Mouse (Mus musculus) hindbrain, embryonic 12.5 days (tissue): ENCODE results near the gene Gm42688. TPM values are rescaled to one million over a fixed set of nuclear protein-coding genes. Genes with fewer than 3 reads are reported as not detected.
A peak's percentile ranks its signal among the peaks of the same experiment; 100 is the strongest.

Experiments
- ATAC-seq: fragments of 200-750 bp; cut with Nextera tagmentation; 2 replicates; pipeline ENCODE4 v1.8.0; 2017; ENCODE audit warnings: moderate TSS enrichment; ENCODE audit not compliant: low FRiP score
- H3K27ac ChIP-seq: fragments of 300-500 bp; sonication (generic); 2 replicates; pipeline ENCODE4 v1.5.1; 2016; ENCODE audit warnings: mild to moderate bottlenecking
- H3K27me3 ChIP-seq: fragments of 300-500 bp; sonication (generic); 2 replicates; pipeline ENCODE4 v1.6.1; 2016; ENCODE audit warnings: mild to moderate bottlenecking
- H3K36me3 ChIP-seq: fragments of 300-500 bp; sonication (generic); 2 replicates; pipeline ENCODE4 v1.6.1; 2016; ENCODE audit warnings: mild to moderate bottlenecking
- H3K4me1 ChIP-seq: fragments of 300-500 bp; sonication (generic); 2 replicates; pipeline ENCODE4 v1.6.1; 2016
- H3K4me2 ChIP-seq: fragments of 300-500 bp; sonication (generic); replicated peaks from 2 replicates; pipeline ENCODE4 v1.6.1; 2016; ENCODE audit warnings: mild to moderate bottlenecking
- H3K4me3 ChIP-seq: fragments of 300-500 bp; sonication (generic); 2 replicates; pipeline ENCODE4 v1.5.1; 2016; ENCODE audit warnings: mild to moderate bottlenecking
- H3K9ac ChIP-seq: fragments of 300-500 bp; sonication (generic); 2 replicates; pipeline ENCODE4 v1.6.1; 2016; ENCODE audit warnings: mild to moderate bottlenecking, moderate library complexity
- H3K9me3 ChIP-seq: fragments of 300-500 bp; sonication (generic); replicated peaks from 2 replicates; pipeline ENCODE4 v1.6.1; 2016; ENCODE audit warnings: mild to moderate bottlenecking
- WGBS: fragments of 180-500 bp; shearing (Covaris S2); methylation state at CpG from one replicate; pipeline ENCODE4 v1.1.7; 2016; 5-methylcytosine and 5-hydroxymethylcytosine counted together
- polyA plus RNA-seq: library from polyadenylated mRNA; unstranded; fragments of >200 nt; fragmentation: Nextera tagmentation; extraction: Ambion mirVana; gene quantifications from 2 replicates; pipeline ENCODE4 v1.2.1, GENCODE M21; 2016

The Gm42688 gene
- polyA plus RNA-seq, 1 experiment from 2014 or later = 5.0 TPM

GRCm38 (mm10) chr6:83070247-83070310, 31.3 kb upstream of the Gm42688 start, which contains the start of gene Tlx2:
Gene Tlx2, minus strand, starts transcription at chr6:83070293.
- ATAC-seq = no peak
- H3K27ac ChIP-seq = no peak within 1 kb of the TSS
- H3K9me3 ChIP-seq = no peaks in the 10 kb centered on the region
- H3K4me2 ChIP-seq = peak within 1 kb of the TSS; percentile 28; the same call in 1 of the 2 replicates
- H3K27me3 ChIP-seq = peaks cover 99% of the 10 kb centered on the region
- peaks cover 19% of the 10 kb centered on the region for H3K4me1 ChIP-seq
- WGBS = 3% methylated on average over 10 of the region's 10 CpGs
- no peaks in the 10 kb centered on the region for H3K36me3 ChIP-seq
- no peak within 1 kb of the TSS for H3K9ac ChIP-seq
- peak within 1 kb of the TSS; percentile 23 for H3K4me3 ChIP-seq

- no peaks in the 10 kb centered on the region for H3K9me3 ChIP-seq
- 0 out of 2 replicates have a peak, but pooled peaks have one; percentile 26 for ATAC-seq
- peak overlapping the region; percentile 23 for H3K4me3 ChIP-seq
- H3K4me1 ChIP-seq = peaks cover 19% of the 10 kb centered on the region
- H3K27ac ChIP-seq = no peak overlapping the region
- H3K4me2 ChIP-seq = peak overlapping the region; percentile 28; the same call in 1 of the 2 replicates
- H3K27me3 ChIP-seq = peaks cover 99% of the 10 kb centered on the region
- H3K36me3 ChIP-seq = no peaks in the 10 kb centered on the region
- H3K9ac ChIP-seq = no peak overlapping the region
- 1% methylated on average over 50 of the region's 58 CpGs for WGBS
Measured at GRCm38 (mm10) chr6:83070311-83071219, 30.9 kb upstream of the Gm42688 start.

GRCm38 (mm10) chr6:83071220-83071619, 30.2 kb upstream of the Gm42688 start:
- peak; percentile 41; the same call in 1 of the 2 replicates for ATAC-seq
- no peak overlapping the region for H3K27ac ChIP-seq

DNA sequence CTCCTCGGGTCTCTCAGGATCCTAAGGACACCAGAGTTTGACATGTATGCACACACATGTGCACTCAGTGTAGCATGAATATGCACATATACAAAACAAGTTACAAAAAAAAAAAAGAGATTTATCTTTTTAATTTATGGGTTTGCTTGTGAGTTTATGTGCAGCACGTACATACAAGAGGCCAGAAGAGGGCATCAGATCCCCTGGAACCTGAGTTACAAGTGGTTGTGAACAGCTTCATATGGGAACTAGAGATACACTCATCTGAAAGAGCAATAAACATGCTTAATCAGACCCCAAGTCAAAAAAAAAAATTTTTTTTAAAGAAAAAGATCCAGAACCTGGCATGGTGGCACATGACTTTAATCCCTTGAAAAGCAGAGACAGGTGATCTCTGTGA, 26.4 kb upstream of the Gm42688 start:
- Histone ChIP-seq H3K4me1 (peaks cover 30% of the 10 kb centered on the region), H3K27ac (no peak overlapping the region), H3K36me3 (0 out of 2 replicates have a peak, but pooled peaks cover 2% of the 10 kb centered on the region), H3K9me3 (no peaks in the 10 kb centered on the region), H3K27me3 (peaks cover 72% of the 10 kb centered on the region), H3K9ac (no peak overlapping the region), H3K4me2 (no peak overlapping the region), H3K4me3 (no peak overlapping the region)
- ATAC-seq = no peak
- 22% methylated on average over 2 of the region's 2 CpGs for WGBS

More at GRCm38 (mm10) chr6:83071220-83071619, 30.2 kb upstream of the Gm42688 start:
- Histone ChIP-seq H3K9me3 (no peaks in the 10 kb centered on the region), H3K4me3 (peak overlapping the region; percentile 14), H3K4me2 (peak overlapping the region; percentile 17; the same call in 1 of the 2 replicates), H3K27me3 (peaks cover 99% of the 10 kb centered on the region), H3K9ac (no peak overlapping the region), H3K4me1 (peaks cover 19% of the 10 kb centered on the region), H3K36me3 (no peaks in the 10 kb centered on the region)
- whole genome bisulfite sequencing = 2% methylated on average over 19 of the region's 24 CpGs

GRCm38 (mm10) chr6:83077630-83078323, 23.6 kb upstream of the Gm42688 start, which contains the start of gene Pcgf1:
Gene Pcgf1, plus strand, starts transcription at chr6:83077869.
- Histone ChIP-seq H3K9ac (peak within 1 kb of the TSS; percentile 84), H3K4me1 (peaks cover 21% of the 10 kb centered on the region), H3K27me3 (peaks cover 56% of the 10 kb centered on the region), H3K27ac (peak within 1 kb of the TSS; percentile 84), H3K4me2 (peak within 1 kb of the TSS; percentile 97), H3K4me3 (peak within 1 kb of the TSS; percentile 69), H3K9me3 (no peaks in the 10 kb centered on the region), H3K36me3 (peaks cover 22% of the 10 kb centered on the region)
- ATAC-seq = peak; percentile 88
- WGBS = under 1% methylated on average over 54 of the region's 54 CpGs

DNA sequence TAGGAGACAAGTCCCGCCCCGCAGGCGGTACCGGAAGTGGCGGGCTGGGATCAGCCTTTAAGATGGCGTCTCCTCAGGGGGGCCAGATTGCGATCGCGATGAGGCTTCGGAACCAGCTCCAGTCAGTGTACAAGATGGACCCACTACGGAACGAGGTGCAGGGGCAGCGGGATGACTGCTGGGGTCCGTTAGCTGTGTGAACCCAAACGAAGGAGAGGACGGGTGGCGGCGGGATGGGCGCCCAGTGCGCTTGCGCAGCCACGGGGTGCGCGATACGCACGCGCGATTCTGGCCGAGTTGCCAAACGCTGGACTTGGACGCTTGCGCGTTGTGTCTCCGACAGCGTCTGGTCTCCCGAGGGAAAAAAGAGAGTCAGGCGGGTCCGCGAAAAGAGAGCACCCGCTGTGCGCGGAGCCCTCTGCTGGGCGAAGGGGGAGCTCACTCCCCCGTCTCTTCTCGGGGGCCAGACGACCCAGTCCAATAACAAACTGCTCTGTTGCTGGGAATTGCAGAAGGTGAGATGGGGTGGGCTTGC, 23.0 kb upstream of the Gm42688 start:
- under 1% methylated on average over 46 of the region's 46 CpGs for WGBS
- Histone ChIP-seq H3K4me1 (peaks cover 21% of the 10 kb centered on the region), H3K4me2 (peak overlapping the region; percentile 97), H3K27ac (peak overlapping the region; percentile 84), H3K4me3 (peak overlapping the region; percentile 69), H3K9ac (peak overlapping the region; percentile 84), H3K27me3 (peaks cover 56% of the 10 kb centered on the region), H3K9me3 (no peaks in the 10 kb centered on the region), H3K36me3 (peaks cover 22% of the 10 kb centered on the region)
- peak; percentile 93 for ATAC-seq

- Histone ChIP-seq H3K27ac (no peak overlapping the region), H3K36me3 (peaks cover 22% of the 10 kb centered on the region), H3K4me2 (no peak overlapping the region), H3K4me1 (peaks cover 30% of the 10 kb centered on the region), H3K4me3 (no peak overlapping the region), H3K9ac (no peak overlapping the region), H3K9me3 (no peaks in the 10 kb centered on the region), H3K27me3 (peaks cover 56% of the 10 kb centered on the region)
- 90% methylated on average over 5 of the region's 5 CpGs for WGBS
- ATAC-seq = no peak
Measured at GRCm38 (mm10) chr6:83080210-83080609, 21.2 kb upstream of the Gm42688 start.

- 0 out of 2 replicates have a peak overlapping the region, but pooled peaks have one; percentile 23 for H3K9ac ChIP-seq
- peaks cover 36% of the 10 kb centered on the region for H3K4me1 ChIP-seq
- no peak overlapping the region for H3K4me3 ChIP-seq
- no peaks in the 10 kb centered on the region for H3K9me3 ChIP-seq
- H3K27me3 ChIP-seq = peaks cover 69% of the 10 kb centered on the region
- no peak overlapping the region for H3K27ac ChIP-seq
- ATAC-seq = no peak
- no peak overlapping the region for H3K4me2 ChIP-seq
- 7% methylated on average over 5 of the region's 5 CpGs for WGBS
- peaks cover 22% of the 10 kb centered on the region for H3K36me3 ChIP-seq
Measured at GRCm38 (mm10) chr6:83083497-83083896, 17.9 kb upstream of the Gm42688 start.

DNA sequence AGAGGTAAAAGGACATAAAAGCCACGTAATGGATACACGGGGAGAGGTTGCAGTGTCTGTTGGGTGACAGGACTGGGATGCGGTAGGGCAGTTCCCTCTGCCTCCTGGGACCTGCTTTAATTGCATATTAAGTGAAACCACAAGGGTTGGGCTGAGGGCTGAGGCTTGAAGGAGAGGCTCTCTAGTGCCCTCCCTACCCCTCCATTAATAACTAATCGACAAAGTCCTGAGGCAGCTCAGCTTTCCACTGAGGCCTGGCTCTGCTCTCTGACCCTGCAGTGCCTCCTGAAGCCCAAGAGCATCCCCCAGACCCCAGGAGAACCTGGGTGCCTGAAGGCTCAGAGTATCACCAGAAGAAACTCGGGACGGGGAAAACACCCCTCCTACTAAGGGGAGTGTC, 16.9 kb upstream of the Gm42688 start:
- Histone ChIP-seq H3K4me1 (peaks cover 29% of the 10 kb centered on the region), H3K4me3 (no peak overlapping the region), H3K27me3 (peaks cover 78% of the 10 kb centered on the region), H3K9me3 (no peaks in the 10 kb centered on the region), H3K36me3 (peaks cover 22% of the 10 kb centered on the region), H3K9ac (no peak overlapping the region), H3K4me2 (no peak overlapping the region), H3K27ac (no peak overlapping the region)
- 4% methylated on average over 6 of the region's 6 CpGs for WGBS
- ATAC-seq = no peak

DNA sequence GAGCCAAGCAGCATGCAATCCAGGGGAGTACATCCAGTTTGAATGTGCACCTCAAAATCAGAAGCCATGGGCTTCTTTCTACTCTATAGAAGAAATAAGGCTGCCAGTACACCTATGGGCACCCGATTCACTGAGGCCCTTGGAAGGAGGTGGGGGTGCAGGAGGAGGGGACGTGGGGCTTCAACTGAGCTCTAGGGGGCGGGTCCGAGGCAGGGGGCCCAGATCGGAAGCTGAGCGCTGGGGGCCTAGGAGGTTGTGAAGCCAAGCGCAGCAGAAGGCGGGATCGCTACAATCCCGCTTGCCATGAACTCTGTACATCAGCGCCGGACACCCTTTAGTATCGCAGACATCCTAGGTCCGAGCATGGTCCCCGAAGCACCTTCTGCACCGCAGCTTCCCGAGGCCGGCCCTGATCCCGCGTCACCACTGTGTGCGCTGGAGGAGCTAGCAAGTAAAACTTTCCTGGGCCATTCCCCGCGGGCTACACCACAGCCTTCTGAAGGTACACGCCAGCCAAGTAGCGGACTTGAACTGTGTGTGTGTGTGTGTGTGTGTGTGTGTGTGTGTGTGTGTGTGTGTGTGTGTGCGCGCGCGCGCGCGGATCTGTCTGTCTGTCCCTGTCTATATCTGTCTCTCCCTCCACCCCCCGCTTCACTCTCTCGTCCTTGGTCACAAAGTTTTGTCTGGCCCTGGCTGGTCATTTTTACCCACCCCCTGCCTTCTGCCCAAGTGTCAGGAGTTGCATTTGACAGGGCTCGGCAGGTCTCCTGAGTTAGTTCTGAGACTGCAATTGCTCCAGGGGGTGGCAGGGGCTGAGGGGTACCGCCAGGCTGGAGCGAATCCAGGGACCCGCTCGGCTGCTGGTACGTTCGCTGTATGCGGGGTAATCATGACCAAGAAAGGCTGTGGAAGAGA, 15.0 kb upstream of the Gm42688 start, which contains the start of gene Lbx2:
Gene Lbx2, plus strand, starts transcription at position 247 of the 915 bp plus-strand sequence.
- Histone ChIP-seq H3K4me2 (peak within 1 kb of the TSS; percentile 40), H3K4me3 (no peak within 1 kb of the TSS), H3K27ac (no peak within 1 kb of the TSS), H3K36me3 (peaks cover 5% of the 10 kb centered on the region), H3K4me1 (peaks cover 21% of the 10 kb centered on the region), H3K9me3 (no peaks in the 10 kb centered on the region), H3K9ac (no peak within 1 kb of the TSS), H3K27me3 (peaks cover 94% of the 10 kb centered on the region)
- no peak for ATAC-seq
- WGBS = 3% methylated on average over 42 of the region's 42 CpGs

- Histone ChIP-seq H3K27me3 (peaks cover 89% of the 10 kb centered on the region), H3K9me3 (no peaks in the 10 kb centered on the region), H3K27ac (no peak overlapping the region), H3K4me1 (peaks cover 21% of the 10 kb centered on the region), H3K36me3 (no peaks in the 10 kb centered on the region), H3K4me3 (peak overlapping the region; percentile 18), H3K9ac (no peak overlapping the region), H3K4me2 (peak overlapping the region; percentile 40)
- no peak for ATAC-seq
- 2% methylated on average over 47 of the region's 47 CpGs for WGBS
Measured at GRCm38 (mm10) chr6:83087205-83087925, 14.1 kb upstream of the Gm42688 start.
